Mouse (Mus musculus): ENCODE data around the gene Timm8a2. TPM values are rescaled to one million over a fixed set of nuclear protein-coding genes. Genes with fewer than 3 reads are reported as not detected.

The Timm8a2 gene
- under 1 TPM in 1 of 2 experiments, not detected in 1; 0.38 TPM for total RNA-seq (2021)
- long read RNA-seq, experiment 1, result 0 reads
- long read RNA-seq, experiment 2, result 0 reads

DNA sequence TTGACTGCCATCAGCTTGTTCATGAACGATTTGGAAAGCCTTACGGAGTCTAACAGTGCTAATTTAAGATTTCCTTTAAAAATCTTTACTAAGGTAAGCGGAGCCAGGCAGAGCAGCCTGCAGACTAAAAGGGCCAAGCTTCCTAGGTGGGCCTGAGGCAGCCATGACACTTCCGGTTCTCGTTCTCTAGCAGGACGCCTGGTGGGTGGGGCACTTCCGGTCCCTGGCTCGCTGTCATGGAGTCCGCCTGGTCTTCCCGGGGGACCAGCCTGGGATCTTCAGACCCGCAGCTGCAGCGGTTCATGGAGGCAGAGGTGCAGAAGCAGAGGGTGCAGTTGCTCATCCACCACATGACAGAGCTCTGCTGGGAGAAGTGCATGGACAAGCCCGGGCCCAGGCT is at the start of gene Timm8a2:
TSS of gene Timm8a2 (plus strand) at position 224 of the 400 bp plus-strand sequence.
- intact Hi-C loops (cut with DNase I), result no loop called here
- DNase-seq (ENCODE audit: low spot score in 2 of 2), result no peak

DNA sequence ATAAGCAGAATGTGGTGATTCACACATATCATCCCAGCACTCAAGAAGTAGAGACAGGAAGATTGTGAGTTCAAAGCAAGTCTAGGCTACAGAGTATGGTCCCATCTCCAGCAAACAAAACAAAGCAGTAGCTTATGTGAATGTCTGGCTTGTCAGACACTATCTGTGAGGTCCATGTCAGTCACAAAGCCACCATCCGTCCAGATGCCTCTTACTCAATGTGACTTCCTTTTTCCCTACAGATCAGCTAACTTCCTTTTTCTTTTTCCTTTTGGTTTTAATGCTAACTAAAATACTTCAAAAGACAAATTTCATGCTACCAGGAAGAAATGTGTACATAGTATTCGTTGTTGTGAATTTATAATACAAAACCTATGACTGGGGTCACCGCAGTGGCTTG is 49.0 kb upstream of the Timm8a2 start:
- no peak for DNase-seq (ENCODE audit: low spot score in 2 of 2)
- intact Hi-C loops (cut with DNase I), result no loop called here

DNA sequence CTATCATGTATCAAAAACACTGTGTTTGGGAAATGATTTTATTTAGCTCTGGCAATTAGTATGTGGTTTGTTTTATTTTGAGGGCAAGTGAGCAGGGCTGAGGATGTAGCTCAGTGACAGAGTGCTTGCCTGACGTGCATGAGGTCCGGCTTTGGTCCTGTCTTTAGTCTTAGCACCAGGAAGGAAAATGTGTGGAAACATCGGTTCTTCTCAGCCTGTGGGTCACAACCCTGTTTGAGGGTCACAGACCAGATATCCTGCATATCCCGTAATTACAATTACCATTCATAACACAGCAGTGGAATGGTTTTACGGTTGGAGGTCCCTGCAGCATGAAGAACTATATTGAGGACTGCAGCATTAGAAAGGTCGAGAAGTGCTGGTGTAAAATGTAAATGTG is 48.4 kb upstream of the Timm8a2 start:
- intact Hi-C loops (cut with DNase I), result no loop called here

DNA sequence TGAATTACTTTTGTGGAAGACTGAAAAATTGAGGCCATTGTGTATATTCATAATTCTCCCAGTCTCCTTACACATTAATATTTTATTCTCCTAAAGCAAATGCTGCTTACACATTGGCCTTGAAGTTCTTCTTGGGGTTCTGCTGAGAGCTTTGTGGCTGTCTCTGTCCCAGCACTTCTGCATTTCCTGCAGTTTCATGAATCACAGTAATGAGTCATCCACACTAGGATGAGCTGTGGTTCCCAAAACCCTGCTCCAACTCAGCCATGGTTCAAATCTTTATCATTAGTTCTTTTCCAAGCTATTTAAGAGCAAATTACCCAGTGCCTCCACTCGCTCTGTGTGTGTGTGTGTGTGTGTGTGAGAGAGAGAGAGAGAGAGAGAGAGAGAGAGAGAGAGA is 47.2 kb upstream of the Timm8a2 start:
- no peak for DNase-seq (ENCODE audit: low spot score in 2 of 2)
- intact Hi-C loops (cut with DNase I), result no loop called here

More for the DNA sequence above, 48.4 kb upstream of the Timm8a2 start:
- no peak for DNase-seq (ENCODE audit: low spot score in 2 of 2)

DNA sequence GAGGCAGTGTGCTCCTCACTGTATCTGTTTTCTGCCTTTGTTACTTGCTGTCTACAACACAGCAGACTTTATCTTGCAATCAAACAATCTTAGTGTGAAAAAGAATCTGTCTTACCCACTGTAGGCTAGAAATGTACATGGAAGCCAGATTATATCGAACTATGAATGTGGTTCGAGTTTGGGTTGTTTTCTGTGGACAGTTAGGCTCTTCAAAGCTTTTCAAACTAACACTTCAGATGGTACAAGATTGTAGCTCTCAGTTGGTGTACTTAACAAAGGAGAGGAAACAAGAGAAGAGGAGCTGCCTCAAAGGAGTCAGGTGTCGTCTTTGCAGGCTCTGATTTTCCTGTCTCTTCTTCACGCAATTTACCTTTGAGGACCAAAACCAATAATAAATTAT is 46.8 kb upstream of the Timm8a2 start:
- intact Hi-C loops (cut with DNase I), result no loop called here
- no peak for DNase-seq (ENCODE audit: low spot score in 2 of 2)

DNA sequence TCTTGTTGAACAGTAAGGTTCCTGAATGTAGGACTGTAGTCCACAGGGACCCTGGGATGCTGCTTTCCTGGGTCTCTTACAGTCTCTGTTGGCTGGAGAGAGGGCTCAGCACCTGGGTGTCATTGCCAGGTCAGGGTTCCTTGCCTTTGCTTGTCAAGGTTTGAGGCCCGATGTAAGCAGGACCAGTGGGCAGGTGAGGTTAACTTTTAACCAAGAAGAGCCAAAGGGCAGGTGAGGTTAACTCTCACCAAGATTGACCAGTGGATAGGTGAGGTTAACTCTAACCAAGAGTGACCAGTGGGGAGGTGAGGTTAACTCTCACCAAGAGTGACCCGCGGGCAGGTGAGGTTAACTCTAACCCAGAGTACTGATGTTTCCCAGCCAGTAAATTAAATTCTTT is 45.1 kb upstream of the Timm8a2 start:
- no peak for DNase-seq (ENCODE audit: low spot score in 2 of 2)
- intact Hi-C loops (cut with DNase I), result no loop called here

DNA sequence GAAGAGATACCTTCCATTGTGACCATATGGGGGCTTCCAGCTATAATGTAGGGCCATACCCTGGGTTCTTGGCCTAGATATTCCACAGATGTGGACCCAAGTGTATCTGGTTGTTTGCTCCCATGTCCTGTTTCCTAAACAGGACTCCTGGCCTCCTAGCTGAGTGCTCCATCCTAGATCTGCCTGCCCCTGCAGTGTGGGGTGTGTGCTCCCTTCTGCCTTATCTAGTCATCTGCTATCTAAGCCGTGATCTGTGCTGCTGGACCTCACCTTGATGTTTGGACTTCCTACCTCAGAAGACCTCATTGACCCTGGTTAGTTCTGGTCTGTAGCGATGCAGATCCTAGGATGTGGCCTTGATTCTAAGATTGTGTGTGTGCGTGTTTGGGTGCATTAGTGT is 44.6 kb upstream of the Timm8a2 start:
- intact Hi-C loops (cut with DNase I), result no loop called here
- no peak for DNase-seq (ENCODE audit: low spot score in 2 of 2)

DNA sequence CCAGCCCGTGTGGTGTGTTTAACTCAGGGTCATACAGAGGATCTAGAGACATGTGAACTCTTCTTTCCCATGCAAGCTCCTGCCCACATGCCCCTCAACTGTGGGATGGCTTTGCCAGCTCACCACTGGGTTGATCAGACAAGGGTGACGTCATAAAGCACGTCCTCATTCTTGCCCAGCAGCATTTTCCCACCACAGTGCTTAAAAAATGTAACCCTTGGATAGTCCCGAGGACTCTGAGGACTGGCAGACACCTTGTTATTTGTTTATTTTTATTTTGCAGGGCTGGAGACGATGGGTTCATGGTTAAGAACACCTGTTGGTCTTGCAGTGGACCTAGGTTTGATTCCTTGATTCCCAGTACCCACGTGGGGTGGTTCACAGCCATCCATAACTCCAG is 43.6 kb upstream of the Timm8a2 start:
- intact Hi-C loops (cut with DNase I), result no loop called here
- DNase-seq (ENCODE audit: low spot score in 2 of 2), result no peak

DNA sequence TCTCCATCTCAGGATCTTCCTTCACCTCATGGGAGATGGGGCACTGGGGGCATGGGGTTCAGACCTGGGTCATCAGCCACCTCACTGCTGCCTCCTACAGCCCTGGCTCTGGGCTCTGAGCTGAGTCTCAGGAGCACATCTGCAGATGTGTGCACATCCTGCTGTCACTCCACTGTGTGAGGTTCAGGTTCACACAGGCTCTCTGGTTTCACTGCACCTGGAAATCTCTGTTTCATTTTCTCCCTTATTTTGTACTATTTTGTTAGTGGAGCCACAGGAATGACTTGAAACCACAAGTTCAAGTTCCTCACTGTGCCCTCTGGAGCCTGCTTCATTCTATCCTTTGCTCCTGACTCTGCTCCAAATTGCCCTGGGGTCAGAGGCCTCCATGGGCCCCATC is 42.6 kb upstream of the Timm8a2 start:
- DNase-seq (ENCODE audit: low spot score in 2 of 2), result no peak
- intact Hi-C loops (cut with DNase I), result no loop called here

DNA sequence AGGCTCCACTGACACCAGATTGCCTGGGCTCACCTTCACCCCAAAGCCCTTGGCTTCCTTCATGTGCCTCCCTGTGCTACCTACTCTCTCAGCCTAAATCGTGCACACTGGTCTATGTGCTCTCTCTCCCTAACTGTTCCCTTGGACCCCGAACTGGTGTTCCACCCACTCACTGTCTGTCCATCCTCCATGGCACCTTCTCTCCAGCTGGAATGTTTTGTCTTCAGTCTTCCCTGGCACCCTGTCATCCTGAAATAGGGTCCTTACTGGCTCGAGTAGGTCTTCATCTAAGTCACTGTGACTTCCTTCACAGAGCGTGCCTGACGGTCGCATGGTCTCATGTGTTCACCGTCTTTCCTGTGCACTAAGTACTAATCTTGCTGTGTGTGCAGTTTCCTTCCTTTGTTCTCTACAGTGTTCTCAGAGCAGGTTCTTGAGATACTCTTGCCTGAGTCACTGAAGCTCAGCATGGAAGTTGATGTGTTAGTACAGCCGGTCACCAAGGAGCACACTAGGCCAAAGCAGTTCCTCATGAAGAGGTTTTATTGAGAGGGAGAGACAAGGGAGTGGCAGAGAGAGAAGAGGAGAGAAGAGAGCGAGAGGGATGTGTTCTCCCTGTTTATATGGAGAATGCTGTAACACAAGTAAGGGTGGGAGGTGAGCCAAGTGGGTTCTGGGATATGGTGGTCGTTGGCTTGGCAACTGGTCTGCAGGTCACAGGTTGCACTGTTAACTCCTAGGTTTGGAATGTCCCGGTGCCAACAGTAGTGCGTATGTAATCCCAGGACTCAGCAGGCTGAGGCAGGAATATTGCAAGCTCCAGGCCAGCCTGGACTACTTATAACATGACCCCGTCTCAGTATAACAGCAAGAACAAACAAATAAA is 41.8 kb upstream of the Timm8a2 start:
- intact Hi-C loops (cut with DNase I), result no loop called here
- no peak for DNase-seq (ENCODE audit: low spot score in 2 of 2)

DNA sequence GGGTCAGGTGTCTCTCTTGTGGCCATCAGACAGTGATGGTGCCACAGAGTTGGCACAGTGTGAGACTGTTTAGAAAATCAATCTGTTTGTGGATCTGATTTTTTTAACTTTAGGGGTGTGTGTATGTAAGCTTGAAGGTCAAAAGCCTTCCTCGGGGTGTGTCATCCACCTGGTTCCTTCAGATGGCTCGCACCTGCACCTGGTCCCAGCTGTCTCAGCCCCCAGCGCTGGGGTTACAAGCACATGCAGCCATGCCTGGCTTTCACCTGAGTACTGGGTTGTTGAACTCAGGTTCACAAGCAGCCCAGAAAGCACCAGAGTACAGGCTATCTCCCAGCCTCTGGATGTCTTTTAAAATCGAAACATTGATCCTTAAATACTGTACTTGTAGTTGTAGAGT is 40.9 kb upstream of the Timm8a2 start:
- DNase-seq (ENCODE audit: low spot score in 2 of 2), result no peak

DNA sequence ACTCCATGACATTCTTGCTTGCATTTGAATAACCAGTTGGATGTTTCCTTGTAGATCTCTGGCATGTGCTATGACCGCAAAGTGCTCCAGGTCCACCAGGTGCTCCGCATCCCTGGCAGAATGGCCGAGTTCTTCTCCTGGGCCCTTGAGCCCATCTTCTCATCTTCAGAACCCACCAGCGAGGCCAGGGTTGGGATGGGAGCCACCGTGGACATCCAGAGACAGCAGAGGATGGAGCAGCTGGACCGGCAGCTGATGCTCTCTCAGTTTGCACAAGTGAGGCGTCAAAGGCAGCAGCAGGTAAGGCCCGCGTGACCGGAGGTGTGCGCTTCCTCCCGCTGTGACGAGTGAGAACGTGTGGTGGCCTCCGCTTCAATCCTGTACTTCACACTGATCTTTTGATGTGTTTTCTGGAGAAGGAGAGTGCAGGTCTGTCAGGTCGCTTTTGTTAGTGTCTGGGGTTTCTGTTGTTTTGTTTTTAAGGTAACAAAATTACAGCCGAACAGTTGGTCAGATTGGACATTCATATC is 40.2 kb upstream of the Timm8a2 start:
- DNase-seq (ENCODE audit: low spot score in 2 of 2), result no peak
- intact Hi-C loops (cut with DNase I), result no loop called here

More for the DNA sequence above, 40.9 kb upstream of the Timm8a2 start:
- intact Hi-C loops (cut with DNase I), result no loop called here

DNA sequence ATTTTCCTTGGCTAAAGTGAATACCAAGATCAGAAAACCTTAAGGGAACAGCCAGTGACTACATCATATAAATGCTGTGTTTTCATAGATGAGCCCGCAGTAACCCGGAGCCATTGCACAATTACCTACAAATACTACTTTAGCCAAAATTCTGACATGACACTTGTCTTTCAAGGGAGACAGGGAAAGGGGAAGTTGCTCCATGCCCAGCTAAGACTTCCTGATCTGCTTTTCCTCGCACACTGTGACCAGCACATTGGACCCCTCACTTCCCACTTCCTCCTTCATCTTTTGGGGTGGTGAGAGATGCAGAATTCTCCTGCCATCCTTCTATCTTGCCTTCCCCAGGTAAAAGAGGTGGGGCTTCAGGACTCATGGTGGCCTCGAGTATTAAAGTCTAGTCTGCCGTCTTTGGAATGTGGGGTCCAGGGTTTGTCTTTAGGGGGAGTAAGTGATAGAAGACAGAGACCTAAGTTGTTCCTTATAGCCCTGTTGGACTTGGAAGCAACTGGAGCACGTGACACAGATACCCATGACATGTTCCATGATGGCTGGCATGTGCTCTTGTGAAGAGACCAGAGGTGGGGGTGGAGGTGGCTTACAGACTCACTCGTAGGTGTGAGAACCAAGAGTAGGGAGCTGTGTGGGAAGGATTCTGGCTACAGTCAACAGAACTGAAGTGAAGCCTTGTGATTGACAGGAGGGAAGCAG is 39.5 kb upstream of the Timm8a2 start:
- intact Hi-C loops (cut with DNase I), result no loop called here
- DNase-seq (ENCODE audit: low spot score in 2 of 2), result no peak

DNA sequence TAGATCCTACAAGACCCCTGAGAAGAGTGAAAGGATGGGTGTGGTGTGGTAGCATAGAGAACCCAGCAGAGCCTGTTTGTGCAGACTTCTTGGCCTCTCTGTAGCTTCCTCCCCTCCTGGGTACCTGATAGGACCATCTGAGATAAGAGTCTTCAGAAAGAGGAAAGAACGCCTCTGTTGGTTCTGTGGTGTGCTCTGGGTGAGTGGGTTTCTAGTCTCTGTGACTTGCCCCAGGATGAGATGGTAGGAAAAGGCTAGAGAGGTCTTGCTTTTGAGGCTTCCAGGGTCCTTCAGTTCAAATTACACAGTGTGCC is 39.0 kb upstream of the Timm8a2 start:
- no peak for DNase-seq (ENCODE audit: low spot score in 2 of 2)
- intact Hi-C loops (cut with DNase I), result no loop called here

DNA sequence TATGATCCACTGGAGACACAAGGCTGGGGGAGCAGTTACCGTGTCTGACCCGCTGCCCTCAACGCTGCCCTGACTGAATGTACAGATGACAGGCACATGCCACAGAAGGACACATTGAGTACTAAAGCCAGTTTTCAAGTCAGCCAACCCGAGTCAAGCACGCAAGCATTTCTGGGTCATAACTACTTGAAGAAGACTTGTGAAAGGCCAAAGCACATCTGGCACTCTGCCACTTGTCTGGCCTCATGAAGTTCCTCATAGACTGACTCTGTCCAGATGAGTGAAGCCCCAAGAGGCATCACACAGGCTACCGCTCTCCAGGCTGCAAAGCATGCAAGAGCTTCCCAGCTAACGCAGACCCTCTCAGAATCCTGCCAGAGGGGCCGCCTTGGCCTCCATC is 37.7 kb upstream of the Timm8a2 start:
- intact Hi-C loops (cut with DNase I), result no loop called here
- DNase-seq (ENCODE audit: low spot score in 2 of 2), result peak; percentile 45 to 55

DNA sequence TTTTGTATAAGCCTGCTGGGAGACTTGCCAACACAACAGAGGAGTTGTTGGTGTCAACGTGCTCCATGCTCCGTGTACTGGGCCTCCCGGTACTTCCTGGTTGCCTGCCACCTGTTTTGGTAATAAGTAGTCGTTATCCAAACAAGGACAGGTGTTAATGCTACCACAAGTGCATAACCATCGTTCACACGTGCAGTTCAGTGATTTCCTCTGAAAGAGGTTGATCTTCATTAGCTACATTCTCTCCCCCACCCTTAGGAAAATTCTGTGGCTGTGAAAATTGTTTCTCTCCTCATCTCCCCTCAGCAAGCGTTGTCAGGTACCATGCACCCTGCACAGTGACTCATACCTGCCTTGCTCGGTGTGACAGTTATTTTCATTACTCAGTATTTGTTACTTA is 35.0 kb upstream of the Timm8a2 start:
- intact Hi-C loops (cut with DNase I), result no loop called here
- no peak for DNase-seq (ENCODE audit: low spot score in 2 of 2)

DNA sequence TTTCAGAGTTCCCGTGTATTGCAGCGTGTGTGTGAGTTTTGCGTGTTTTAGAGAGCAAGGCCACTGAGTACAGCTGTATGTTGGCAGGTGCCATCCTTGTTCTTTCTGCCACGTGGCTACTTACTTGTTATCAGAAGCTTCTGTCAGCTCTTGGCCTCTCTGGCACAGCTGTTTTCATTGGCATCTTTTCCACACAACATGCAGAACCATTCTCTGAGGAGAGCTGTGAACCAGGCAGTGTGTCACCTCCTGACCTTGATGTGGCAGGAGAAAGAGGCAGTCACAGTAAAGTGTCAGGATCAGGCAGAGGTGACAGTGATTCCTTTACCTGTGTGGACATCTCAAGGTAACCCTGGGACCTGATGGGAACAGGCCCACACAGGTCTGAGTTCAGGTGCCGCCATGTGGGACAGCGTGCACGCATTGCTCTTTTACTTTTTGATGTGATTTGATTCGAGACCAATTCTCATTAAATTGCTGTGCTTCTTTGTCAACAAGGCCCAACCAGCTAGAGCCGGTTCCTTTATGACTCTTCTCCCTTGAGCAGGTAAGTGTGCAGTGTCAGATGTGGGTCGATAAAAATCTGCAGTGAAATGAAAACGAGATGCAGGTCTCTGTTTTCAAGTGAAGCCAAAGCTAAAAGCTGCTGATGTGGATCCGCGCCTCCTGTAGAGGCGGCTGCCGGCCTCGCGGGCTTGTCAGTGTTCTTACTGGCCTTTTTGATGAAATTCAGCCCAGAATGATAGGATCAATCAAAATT is 33.9 kb upstream of the Timm8a2 start:
- DNase-seq (ENCODE audit: low spot score in 2 of 2), result no peak
- intact Hi-C loops (cut with DNase I), result no loop called here

DNA sequence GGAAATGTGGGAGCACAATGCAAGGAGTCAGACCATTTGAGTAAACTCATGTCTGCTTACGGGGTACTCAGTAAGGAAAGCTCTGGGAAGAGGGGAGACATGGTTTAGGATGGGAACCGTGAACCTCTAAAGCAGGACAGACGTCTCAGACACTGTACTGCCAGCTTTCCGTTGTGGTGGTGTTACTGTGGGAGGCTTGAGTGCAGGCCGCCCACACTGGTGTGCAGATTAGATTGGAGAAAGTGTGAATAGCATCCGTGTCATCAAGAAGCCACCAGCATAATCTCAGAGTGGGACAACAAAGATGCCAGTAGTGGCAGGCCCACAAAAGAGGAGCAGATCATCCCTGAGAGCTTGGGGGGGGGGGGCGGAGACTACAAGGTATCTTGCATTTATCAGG is 32.2 kb upstream of the Timm8a2 start:
- DNase-seq (ENCODE audit: low spot score in 2 of 2), result no peak
- intact Hi-C loops (cut with DNase I), result no loop called here

DNA sequence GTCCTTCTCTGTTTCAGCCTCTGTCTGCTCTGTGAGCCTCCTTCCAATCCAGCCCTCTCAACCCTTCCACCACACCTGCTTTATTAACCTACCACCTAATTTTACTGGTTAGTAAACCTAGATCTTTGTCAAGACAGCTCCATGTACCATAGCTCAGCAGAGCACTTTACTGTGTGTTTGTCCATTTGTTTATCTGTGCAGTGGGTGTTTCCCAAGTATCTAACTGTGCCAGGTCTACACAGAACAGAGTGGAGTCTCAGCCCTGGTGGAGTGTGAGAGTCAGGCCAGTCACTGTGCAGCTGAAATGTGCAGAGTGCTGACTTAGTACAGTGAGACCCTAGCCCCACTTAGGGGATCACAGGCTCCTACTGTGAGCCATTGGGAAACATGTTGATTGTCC is 30.7 kb upstream of the Timm8a2 start:
- no peak for DNase-seq (ENCODE audit: low spot score in 2 of 2)
- intact Hi-C loops (cut with DNase I), result no loop called here

DNA sequence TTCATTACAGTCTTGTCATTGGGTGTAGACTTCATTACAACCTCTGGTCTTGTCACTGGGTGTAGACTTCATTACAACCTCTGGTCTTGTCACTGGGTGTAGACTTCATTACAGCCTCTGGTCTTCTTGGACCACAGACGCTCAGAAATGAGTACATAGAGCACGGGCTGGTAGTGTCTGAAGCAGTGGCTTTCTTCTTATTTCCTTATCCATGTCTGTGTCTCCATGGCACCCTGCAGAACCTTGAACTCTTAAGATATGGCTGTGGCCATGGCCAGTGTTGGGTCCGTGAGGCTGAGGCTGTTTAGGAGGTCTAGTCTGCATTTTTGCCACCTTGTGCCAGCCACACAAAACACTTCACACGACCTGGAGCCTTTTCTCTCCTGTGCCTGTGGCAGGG is 26.2 kb upstream of the Timm8a2 start:
- no peak for DNase-seq (ENCODE audit: low spot score in 2 of 2)
- intact Hi-C loops (cut with DNase I), result no loop called here
